Mouse (Mus musculus): Measurements from ENCODE around the gene Vmn1r224. TPM values are rescaled to one million over a fixed set of nuclear protein-coding genes. Genes with fewer than 3 reads are reported as not detected.

Gene Vmn1r224
- total RNA-seq (2021) = not detected

GRCm38 (mm10) chr17:20413846-20414245, at the start of gene Vmn1r224:
Vmn1r224 (plus strand) TSS chr17:20414146.
- DNase-seq = no peak
- intact Hi-C loops (cut with DNase I) = no loop called here

- DNase-seq = no peak
- intact Hi-C loops (cut with DNase I) = no loop called here
Observed at GRCm38 (mm10) chr17:20399105-20399504, 14.8 kb upstream of the Vmn1r224 start.

GRCm38 (mm10) chr17:20439263-20439662, 25.3 kb downstream of the Vmn1r224 start:
- intact Hi-C loops (cut with DNase I) = no loop called here
- DNase-seq = no peak

GRCm38 (mm10) chr17:20473311-20473710, 59.4 kb downstream of the Vmn1r224 start:
- intact Hi-C loops (cut with DNase I) = no loop called here

More at GRCm38 (mm10) chr17:20473311-20473710, 59.4 kb downstream of the Vmn1r224 start:
- DNase-seq = no peak

Other genes starting within 250 kb of the Vmn1r224 start
- not detected for gene Fpr-rs6, start 231.0 kb upstream of the Vmn1r224 start, total RNA-seq (2021)
- gene Vmn2r105, start 179.1 kb upstream of the Vmn1r224 start, total RNA-seq (2021) = not detected
- gene Vmn2r106, start 128.6 kb upstream of the Vmn1r224 start, total RNA-seq (2021) = not detected
- gene Vmn2r107, start 68.9 kb upstream of the Vmn1r224 start, total RNA-seq (2021) = not detected
- not detected for gene Vmn2r108, start 67.2 kb downstream of the Vmn1r224 start, total RNA-seq (2021)
- gene Vmn1r225, start 84.0 kb downstream of the Vmn1r224 start, total RNA-seq (2021) = not detected
- not detected for gene Vmn2r109, start 150.6 kb downstream of the Vmn1r224 start, total RNA-seq (2021)
- not detected for gene Vmn2r110, start 182.3 kb downstream of the Vmn1r224 start, total RNA-seq (2021)
- not detected for gene Fpr-rs3, start 210.7 kb downstream of the Vmn1r224 start, total RNA-seq (2021)